Mouse (Mus musculus) 3T3-L1 (cell line): Measurements from ENCODE around the gene Fam78b.
A peak's percentile ranks its signal among the peaks of the same experiment; 100 is the strongest.

ENCODE experiments used
- DNase-seq: peaks from one replicate; pipeline ENCODE4 v3.0.0-alpha.2; 2015; ENCODE audit warnings: low read depth, low spot score

Fam78b gene

GRCm38 (mm10) chr1:167094589-167095148 is 93.5 kb downstream of the Fam78b start:
- no peak for DNase-seq

- no peak for DNase-seq
Observed at GRCm38 (mm10) chr1:167098741-167099140, 97.5 kb downstream of the Fam78b start.

GRCm38 (mm10) chr1:167102046-167102445 is 100.8 kb downstream of the Fam78b start:
- no peak for DNase-seq

GRCm38 (mm10) chr1:167102566-167102965 is 101.3 kb downstream of the Fam78b start:
- no peak for DNase-seq

GRCm38 (mm10) chr1:167104956-167105626 is 103.9 kb downstream of the Fam78b start:
- DNase-seq, result no peak

- DNase-seq, result peak; percentile 20
Observed at GRCm38 (mm10) chr1:167105916-167106315, 104.7 kb downstream of the Fam78b start.

- no peak for DNase-seq
Observed at GRCm38 (mm10) chr1:167108973-167109509, 107.8 kb downstream of the Fam78b start.

- DNase-seq, result no peak
Observed at GRCm38 (mm10) chr1:167114363-167115050, 113.3 kb downstream of the Fam78b start.

GRCm38 (mm10) chr1:167115121-167115520 is 113.9 kb downstream of the Fam78b start:
- DNase-seq, result no peak

- no peak for DNase-seq
Observed at GRCm38 (mm10) chr1:167116733-167117132, 115.5 kb downstream of the Fam78b start.

GRCm38 (mm10) chr1:167118971-167119370 is 117.8 kb downstream of the Fam78b start:
- no peak for DNase-seq

- no peak for DNase-seq
Observed at GRCm38 (mm10) chr1:167119439-167119838, 118.2 kb downstream of the Fam78b start.

GRCm38 (mm10) chr1:167122436-167122835 is 121.2 kb downstream of the Fam78b start:
- DNase-seq, result no peak

GRCm38 (mm10) chr1:167123551-167123950 is 122.3 kb downstream of the Fam78b start:
- DNase-seq, result peak; percentile 27

- no peak for DNase-seq
Observed at GRCm38 (mm10) chr1:167125870-167126269, 124.7 kb downstream of the Fam78b start.

GRCm38 (mm10) chr1:167126292-167126691 is 125.1 kb downstream of the Fam78b start:
- DNase-seq, result no peak

GRCm38 (mm10) chr1:167135748-167136147 is 134.5 kb downstream of the Fam78b start:
- no peak for DNase-seq
